20 mouse cellular contexts compared by ENCODE assay signal in the genomic region with DNA sequence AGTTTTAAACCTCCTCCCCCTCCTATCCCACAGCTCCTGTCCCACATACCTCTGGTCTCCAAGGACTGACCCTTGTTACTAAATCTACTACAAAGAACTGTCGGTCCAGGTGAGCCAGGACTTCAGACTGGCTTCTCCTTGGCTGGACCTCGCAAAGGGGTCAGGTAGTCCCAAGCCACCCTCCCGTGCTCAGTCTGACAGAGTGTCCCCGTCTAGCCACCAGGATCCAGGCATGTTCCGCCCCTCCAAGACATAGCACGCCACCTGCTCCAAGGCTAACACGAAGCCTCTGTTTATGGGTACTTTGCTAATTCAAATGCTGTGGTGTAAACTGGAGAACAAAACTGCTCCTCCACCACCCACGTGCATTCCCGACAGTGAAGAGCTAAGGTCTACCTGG. TPM values are rescaled to one million over a fixed set of nuclear protein-coding genes. Genes with fewer than 3 reads are reported as not detected.
A peak's percentile ranks its signal among the peaks of the same experiment; 100 is the strongest.
DNase-seq lines count a peak whose midpoint lies in the region; ATAC-seq and TF ChIP-seq lines count a peak whose summit lies in the region.
"Had no signal": no experiment of that assay in that cellular context is flagged by ENCODE, and none has a peak within 500 bp of the region (broad histone marks: within the 10 kb centered on the region; RNA-seq: fewer than 3 reads in every experiment).

No protein-coding gene starts in this region.

- H3K27ac ChIP-seq in heart, embryonic 14.5 days (replicated peaks in 1 of 2; ENCODE audit: control insufficient read depth in 1 of 2, insufficient read depth in 1 of 2, low read depth in 2 of 2, low read length in 2 of 2), result peak overlapping the region; percentile 15 to 38; a peak in 1 of 4 replicates
- 0 out of 2 replicates have a peak overlapping the region, but pooled peaks have one; percentile 26 for H3K27ac ChIP-seq in lung, embryonic 15.5 days
- H3K27ac ChIP-seq in stomach, postnatal 0 days (replicated peaks), result 0 out of 2 replicates have a peak overlapping the region, but pooled peaks have one; percentile 45
- H3K27ac ChIP-seq: embryonic facial prominence, embryonic 12.5 days; hindbrain, embryonic 12.5 days had no signal

- no peaks in the 10 kb centered on the region for H3K27me3 ChIP-seq in heart, embryonic 14.5 days (ENCODE audit: control insufficient read depth, insufficient read depth, low read length)
- no peaks in the 10 kb centered on the region for H3K27me3 ChIP-seq in lung, embryonic 15.5 days
- H3K27me3 ChIP-seq in stomach, postnatal 0 days (ENCODE audit: control insufficient read depth, insufficient read depth, low read length), result no peaks in the 10 kb centered on the region
- H3K27me3 ChIP-seq: embryonic facial prominence, embryonic 12.5 days; hindbrain, embryonic 12.5 days had no signal

- no peak overlapping the region for H3K9ac ChIP-seq in heart, embryonic 14.5 days (ENCODE audit: low read length)
- H3K9ac ChIP-seq in lung, embryonic 15.5 days, result no peak overlapping the region
- H3K9ac ChIP-seq in stomach, postnatal 0 days (ENCODE audit: low read length), result no peak overlapping the region
- H3K9ac ChIP-seq: embryonic facial prominence, embryonic 12.5 days; hindbrain, embryonic 12.5 days had no signal

- no peak for TF ChIP-seq CTCF in stomach, postnatal 0 days (IDR thresholded peaks at IDR 0.05; ENCODE audit: low read depth)

- peak; percentile 91 for DNase-seq in heart, adult 11 months
- DNase-seq in heart, adult 18-20 months, result no peak
- DNase-seq in heart, adult 8-10 months (ENCODE audit: low spot score), result no peak
- no peak for DNase-seq in lung, postnatal 10 days
- no peak for DNase-seq in stomach, postnatal 0 days (ENCODE audit: low spot score)
- no peak for DNase-seq in spleen, postnatal 4 days (ENCODE audit: low spot score in 2 of 2)
- DNase-seq: B cell, adult 2 months; cerebellum, adult 11-12 months; cerebellum, adult 9-10 months; cerebellum, postnatal 25 days; gastrocnemius, postnatal 10 days had no signal

- H3K4me2 ChIP-seq in heart, embryonic 14.5 days (ENCODE audit: low read length), result peak overlapping the region; percentile 26; the same call in 1 of the 2 replicates
- H3K4me2 ChIP-seq in lung, embryonic 15.5 days, result no peak overlapping the region
- no peak overlapping the region for H3K4me2 ChIP-seq in stomach, postnatal 0 days (replicated peaks; ENCODE audit: low read depth)
- H3K4me2 ChIP-seq: embryonic facial prominence, embryonic 12.5 days; hindbrain, embryonic 12.5 days had no signal

- TF ChIP-seq EP300 in stomach, postnatal 0 days (optimal IDR thresholded peaks at IDR 0.05), result no peak

- no peaks in the 10 kb centered on the region for H3K9me3 ChIP-seq in heart, embryonic 14.5 days (ENCODE audit: control insufficient read depth, low read length)
- H3K9me3 ChIP-seq in lung, embryonic 15.5 days, result no peaks in the 10 kb centered on the region
- H3K9me3 ChIP-seq in stomach, postnatal 0 days (ENCODE audit: control insufficient read depth, low read length), result no peaks in the 10 kb centered on the region
- H3K9me3 ChIP-seq: embryonic facial prominence, embryonic 12.5 days; hindbrain, embryonic 12.5 days had no signal

- 60% methylated on average over 9 of the region's 9 CpGs for WGBS in heart, embryonic 14.5 days
- 70% methylated on average over 9 of the region's 9 CpGs for WGBS in lung, embryonic 15.5 days
- 69% methylated on average over 9 of the region's 9 CpGs for WGBS in stomach, postnatal 0 days

- no peak for ATAC-seq in heart, embryonic 14.5 days (ENCODE audit: insufficient number of reproducible peaks, insufficient read depth, low FRiP score, low read depth)
- no peak for ATAC-seq in lung, embryonic 15.5 days (ENCODE audit: borderline replicate concordance, extremely low read depth, low FRiP score, low TSS enrichment)
- ATAC-seq in stomach, postnatal 0 days (ENCODE audit: low FRiP score, low TSS enrichment), result no peak; the same call in 1 of the 2 replicates
- ATAC-seq: CD4-positive, CD25-positive, alpha-beta regulatory T cell, adult 4 months; forebrain, embryonic 16.5 days; hindbrain, embryonic 16.5 days; inflammation-experienced regulatory T-cells, adult 6 months had no signal

- no peak overlapping the region for H3K4me3 ChIP-seq in heart, embryonic 14.5 days (ENCODE audit: control insufficient read depth in 1 of 2, insufficient read depth in 1 of 2, low read depth in 1 of 2, low read length in 2 of 2)
- no peak overlapping the region for H3K4me3 ChIP-seq in lung, embryonic 15.5 days
- H3K4me3 ChIP-seq in stomach, postnatal 0 days (ENCODE audit: low read depth, low read length), result no peak overlapping the region
- H3K4me3 ChIP-seq: embryonic facial prominence, embryonic 12.5 days; hindbrain, embryonic 12.5 days had no signal

- peaks cover 20 to 58% of the 10 kb centered on the region in 2 experiments for H3K4me1 ChIP-seq in heart, embryonic 14.5 days (ENCODE audit: control insufficient read depth in 2 of 2, insufficient read depth in 2 of 2, low read length in 2 of 2)
- peaks cover 53% of the 10 kb centered on the region for H3K4me1 ChIP-seq in lung, embryonic 15.5 days
- peaks cover 7% of the 10 kb centered on the region; the same call in 1 of the 2 replicates for H3K4me1 ChIP-seq in stomach, postnatal 0 days (replicated peaks; ENCODE audit: control insufficient read depth, insufficient read depth)

- no peaks in the 10 kb centered on the region; the same call in 1 of the 2 replicates for H3K36me3 ChIP-seq in heart, embryonic 14.5 days (ENCODE audit: control insufficient read depth, insufficient read depth, low read length)
- H3K36me3 ChIP-seq in lung, embryonic 15.5 days, result 0 out of 2 replicates have a peak, but pooled peaks cover 5% of the 10 kb centered on the region
- no peaks in the 10 kb centered on the region; the same call in 1 of the 2 replicates for H3K36me3 ChIP-seq in stomach, postnatal 0 days (ENCODE audit: control insufficient read depth, insufficient read depth, low read length)
- H3K36me3 ChIP-seq: embryonic facial prominence, embryonic 12.5 days; hindbrain, embryonic 12.5 days had no signal

RNA-seq across cellular contexts. Expression of gene Fndc3b, which starts 6.5 kb away (rescaled TPM):
- 10 to 100 TPM; 49.0 to 50.5 TPM for total RNA-seq in heart, adult 18-20 months (2021)
- 25.8 and 29.0 TPM in 2 replicates for polyA plus RNA-seq in heart, embryonic 14.5 days (2014; fragmentation: Nextera tagmentation; extraction: Ambion mirVana)
- total RNA-seq in heart, adult 8-10 months (2022), result 10 to 100 TPM; 41.8 to 50.5 (median 49.8) TPM
- polyA plus RNA-seq in lung, embryonic 15.5 days (2015; fragmentation: Nextera tagmentation; extraction: Ambion mirVana), result 33.5 and 35.7 TPM in 2 replicates
- 11.8 TPM in 2 replicates for polyA plus RNA-seq in stomach, postnatal 0 days (2015; fragmentation: Nextera tagmentation; extraction: Ambion mirVana)
- total RNA-seq: MEL had no signal
